In genomic region chr10:81001161-81001560, GRCm38 (mm10) we compare ENCODE assay signal across 12 mouse cellular contexts. TPM values are rescaled to one million over a fixed set of nuclear protein-coding genes. Genes with fewer than 3 reads are reported as not detected.
A peak's percentile ranks its signal among the peaks of the same experiment; 100 is the strongest.
DNase-seq lines count a peak whose midpoint lies in the region; ATAC-seq lines count a peak whose summit lies in the region.
"Had no signal": no experiment of that assay in that cellular context is flagged by ENCODE, and none has a peak within 500 bp of the region (broad histone marks: within the 10 kb centered on the region; RNA-seq: fewer than 3 reads in every experiment).

No protein-coding gene starts in this region.

- peaks cover 30% of the 10 kb centered on the region for H3K27me3 ChIP-seq in embryonic facial prominence, embryonic 13.5 days
- peaks cover 30% of the 10 kb centered on the region for H3K27me3 ChIP-seq in embryonic facial prominence, embryonic 10.5 days (replicated peaks; ENCODE audit: low read depth, poor library complexity, severe bottlenecking)
- H3K27me3 ChIP-seq in midbrain, embryonic 12.5 days = peaks cover 23% of the 10 kb centered on the region
- no peaks in the 10 kb centered on the region for H3K27me3 ChIP-seq in midbrain, embryonic 14.5 days (ENCODE audit: control insufficient read depth, insufficient read depth, low read length)

- H3K4me1 ChIP-seq in embryonic facial prominence, embryonic 13.5 days = peaks cover 8% of the 10 kb centered on the region
- H3K4me1 ChIP-seq in embryonic facial prominence, embryonic 10.5 days = peaks cover 30% of the 10 kb centered on the region
- H3K4me1 ChIP-seq in midbrain, embryonic 12.5 days = peaks cover 18% of the 10 kb centered on the region
- H3K4me1 ChIP-seq in midbrain, embryonic 14.5 days (ENCODE audit: control insufficient read depth, insufficient read depth, low read length) = peaks cover 6% of the 10 kb centered on the region

- H3K36me3 ChIP-seq in embryonic facial prominence, embryonic 13.5 days = no peaks in the 10 kb centered on the region
- no peaks in the 10 kb centered on the region for H3K36me3 ChIP-seq in embryonic facial prominence, embryonic 10.5 days (replicated peaks)
- H3K36me3 ChIP-seq in midbrain, embryonic 12.5 days = no peaks in the 10 kb centered on the region
- no peaks in the 10 kb centered on the region for H3K36me3 ChIP-seq in midbrain, embryonic 14.5 days (ENCODE audit: control insufficient read depth, insufficient read depth, low read length)

- no peak overlapping the region for H3K4me3 ChIP-seq in embryonic facial prominence, embryonic 13.5 days
- no peak overlapping the region for H3K4me3 ChIP-seq in embryonic facial prominence, embryonic 10.5 days
- no peak overlapping the region for H3K4me3 ChIP-seq in midbrain, embryonic 12.5 days
- H3K4me3 ChIP-seq in midbrain, embryonic 14.5 days (replicated peaks; ENCODE audit: low read depth, low read length) = no peak overlapping the region

- H3K4me2 ChIP-seq in embryonic facial prominence, embryonic 13.5 days = no peak overlapping the region
- H3K4me2 ChIP-seq in midbrain, embryonic 12.5 days (replicated peaks) = no peak overlapping the region
- H3K4me2 ChIP-seq in midbrain, embryonic 14.5 days (ENCODE audit: low read length) = no peak overlapping the region

- H3K27ac ChIP-seq in embryonic facial prominence, embryonic 13.5 days = no peak overlapping the region
- H3K27ac ChIP-seq in embryonic facial prominence, embryonic 10.5 days (replicated peaks) = no peak overlapping the region; the same call in 1 of the 2 replicates
- no peak overlapping the region for H3K27ac ChIP-seq in midbrain, embryonic 12.5 days (replicated peaks)
- no peak overlapping the region for H3K27ac ChIP-seq in midbrain, embryonic 14.5 days (replicated peaks; ENCODE audit: low read depth, low read length)

- ATAC-seq in embryonic facial prominence, embryonic 13.5 days (ENCODE audit: insufficient number of reproducible peaks, insufficient read depth, low FRiP score, low TSS enrichment, low read depth) = no peak
- no peak for ATAC-seq in midbrain, embryonic 12.5 days (ENCODE audit: low FRiP score, low read depth)
- ATAC-seq in midbrain, embryonic 14.5 days (ENCODE audit: low FRiP score, low TSS enrichment) = no peak
- ATAC-seq in megakaryocyte-erythroid progenitor cell, adult 5-6 weeks (replicated peaks; ENCODE audit: low FRiP score, low TSS enrichment, poor library complexity, severe bottlenecking) = no peak
- ATAC-seq: lung, postnatal 0 days had no signal

- no peak for DNase-seq in embryonic facial prominence, embryonic 10.5 days (ENCODE audit: low spot score)
- DNase-seq in midbrain, embryonic 14.5 days = no peak
- peak; percentile 67 to 80 for DNase-seq in left cerebral cortex, adult 9 months (ENCODE audit: low spot score in 2 of 2)
- DNase-seq in right cerebral cortex, postnatal 4 days = peak; percentile 33
- no peak for DNase-seq in adrenal gland, postnatal 36 days
- DNase-seq: cerebellum, adult 9-11 months; heart, adult 11 months; kidney, adult 8-10 months had no signal

- H3K9ac ChIP-seq in embryonic facial prominence, embryonic 13.5 days = 0 out of 2 replicates have a peak overlapping the region, but pooled peaks have one; percentile 11
- H3K9ac ChIP-seq in midbrain, embryonic 12.5 days (replicated peaks) = peak overlapping the region; percentile 43
- H3K9ac ChIP-seq in midbrain, embryonic 14.5 days (replicated peaks; ENCODE audit: low read length) = no peak overlapping the region

- H3K9me3 ChIP-seq in embryonic facial prominence, embryonic 13.5 days = no peaks in the 10 kb centered on the region
- H3K9me3 ChIP-seq in embryonic facial prominence, embryonic 10.5 days = no peaks in the 10 kb centered on the region
- H3K9me3 ChIP-seq in midbrain, embryonic 12.5 days = no peaks in the 10 kb centered on the region
- no peaks in the 10 kb centered on the region for H3K9me3 ChIP-seq in midbrain, embryonic 14.5 days (ENCODE audit: control insufficient read depth, low read length)

- WGBS in embryonic facial prominence, embryonic 13.5 days = 68% methylated on average over 10 of the region's 10 CpGs
- 66% methylated on average over 10 of the region's 10 CpGs for WGBS in embryonic facial prominence, embryonic 10.5 days
- 35% methylated on average over 10 of the region's 10 CpGs for WGBS in midbrain, embryonic 12.5 days
- WGBS in midbrain, embryonic 14.5 days = 24% methylated on average over 10 of the region's 10 CpGs

RNA-seq across cellular contexts. Expression of gene Gng7, which starts 13.6 kb away (rescaled TPM):
- polyA plus RNA-seq in embryonic facial prominence, embryonic 13.5 days (2015; fragmentation: Nextera tagmentation; extraction: Ambion mirVana) = 11.3 and 13.1 TPM in 2 replicates
- polyA plus RNA-seq in embryonic facial prominence, embryonic 10.5 days (2016; fragmentation: Nextera tagmentation; extraction: Ambion mirVana) = 6.5 and 6.7 TPM in 2 replicates
- 8.8 and 9.3 TPM in 2 replicates for polyA plus RNA-seq in midbrain, embryonic 12.5 days (2016; fragmentation: Nextera tagmentation; extraction: Ambion mirVana)
- polyA plus RNA-seq in midbrain, embryonic 14.5 days (2014; fragmentation: Nextera tagmentation; extraction: Ambion mirVana) = 11.5 and 11.6 TPM in 2 replicates
- total RNA-seq in adrenal gland, postnatal 36 days (2021) = 1 to 10 TPM; 6.4 to 6.7 TPM
- total RNA-seq in megakaryocyte-erythroid progenitor cell, adult 5-6 weeks (2014; fragmentation: Nextera tagmentation) = 1.5 and 3.6 TPM in 2 replicates
- 0.14 and 0.46 TPM in 2 replicates for total RNA-seq in megakaryocyte-erythroid progenitor cell, adult 5-6 weeks (2017)

RNA-seq across cellular contexts. Expression of gene Diras1, which starts 24.3 kb away (rescaled TPM):
- 0.80 and 1.0 TPM in 2 replicates for polyA plus RNA-seq in embryonic facial prominence, embryonic 13.5 days (2015; fragmentation: Nextera tagmentation; extraction: Ambion mirVana)
- 1.4 and 1.9 TPM in 2 replicates for polyA plus RNA-seq in embryonic facial prominence, embryonic 10.5 days (2016; fragmentation: Nextera tagmentation; extraction: Ambion mirVana)
- 11.3 and 13.4 TPM in 2 replicates for polyA plus RNA-seq in midbrain, embryonic 12.5 days (2016; fragmentation: Nextera tagmentation; extraction: Ambion mirVana)
- 24.0 and 55.4 TPM in 2 replicates for polyA plus RNA-seq in midbrain, embryonic 14.5 days (2014; fragmentation: Nextera tagmentation; extraction: Ambion mirVana)
- 1 to 10 TPM; 1.2 to 1.5 TPM for total RNA-seq in adrenal gland, postnatal 36 days (2021)
- not detected in 2 replicates for total RNA-seq in megakaryocyte-erythroid progenitor cell, adult 5-6 weeks (2014; fragmentation: Nextera tagmentation)
- not detected in 2 replicates for total RNA-seq in megakaryocyte-erythroid progenitor cell, adult 5-6 weeks (2017)
- polyA plus RNA-seq: lung, postnatal 0 days had no signal

RNA-seq across cellular contexts. Expression of gene Slc39a3, which starts 36.1 kb away (rescaled TPM):
- 22.6 and 22.7 TPM in 2 replicates for polyA plus RNA-seq in embryonic facial prominence, embryonic 13.5 days (2015; fragmentation: Nextera tagmentation; extraction: Ambion mirVana)
- polyA plus RNA-seq in embryonic facial prominence, embryonic 10.5 days (2016; fragmentation: Nextera tagmentation; extraction: Ambion mirVana) = 14.0 and 16.9 TPM in 2 replicates
- polyA plus RNA-seq in midbrain, embryonic 12.5 days (2016; fragmentation: Nextera tagmentation; extraction: Ambion mirVana) = 33.1 and 34.9 TPM in 2 replicates
- 32.4 and 34.9 TPM in 2 replicates for polyA plus RNA-seq in midbrain, embryonic 14.5 days (2014; fragmentation: Nextera tagmentation; extraction: Ambion mirVana)
- total RNA-seq in adrenal gland, postnatal 36 days (2021) = 10 to 100 TPM; 33.2 to 68.5 TPM
- 7.0 TPM in 2 replicates for total RNA-seq in megakaryocyte-erythroid progenitor cell, adult 5-6 weeks (2014; fragmentation: Nextera tagmentation)
- 3.4 and 7.2 TPM in 2 replicates for total RNA-seq in megakaryocyte-erythroid progenitor cell, adult 5-6 weeks (2017)

RNA-seq across cellular contexts. Expression of gene Sgta, which starts 58.8 kb away (rescaled TPM):
- 218 and 222 TPM in 2 replicates for polyA plus RNA-seq in embryonic facial prominence, embryonic 13.5 days (2015; fragmentation: Nextera tagmentation; extraction: Ambion mirVana)
- 289 and 290 TPM in 2 replicates for polyA plus RNA-seq in embryonic facial prominence, embryonic 10.5 days (2016; fragmentation: Nextera tagmentation; extraction: Ambion mirVana)
- 262 and 271 TPM in 2 replicates for polyA plus RNA-seq in midbrain, embryonic 12.5 days (2016; fragmentation: Nextera tagmentation; extraction: Ambion mirVana)
- 259 and 292 TPM in 2 replicates for polyA plus RNA-seq in midbrain, embryonic 14.5 days (2014; fragmentation: Nextera tagmentation; extraction: Ambion mirVana)
- 100 to 1,000 TPM; 223 to 227 TPM for total RNA-seq in adrenal gland, postnatal 36 days (2021)
- total RNA-seq in megakaryocyte-erythroid progenitor cell, adult 5-6 weeks (2014; fragmentation: Nextera tagmentation) = 59.4 and 61.4 TPM in 2 replicates
- total RNA-seq in megakaryocyte-erythroid progenitor cell, adult 5-6 weeks (2017) = 34.2 and 41.6 TPM in 2 replicates

Comparison
In these comparisons a context has a peak if more than half of its experiments do, and no peak if none do; other contexts are left out.
1. DNase-seq: peak in left cerebral cortex, adult 9 months (2 of 2) and right cerebral cortex, postnatal 4 days (single experiment); none in embryonic facial prominence, embryonic 10.5 days (single experiment), midbrain, embryonic 14.5 days (single experiment) and adrenal gland, postnatal 36 days (0 of 2).